Mouse (Mus musculus) lung, postnatal 0 days (tissue): ENCODE measurements around the gene Tpr. TPM values are rescaled to one million over a fixed set of nuclear protein-coding genes. Genes with fewer than 3 reads are reported as not detected.
A peak's percentile ranks its signal among the peaks of the same experiment; 100 is the strongest.

Experiments
- ATAC-seq: fragments of 200-750 bp; cut with Nextera tagmentation; 2 replicates; pipeline ENCODE4 v1.8.0; 2017; ENCODE audit warnings: moderate library complexity
- DNase-seq: peaks from one replicate; pipeline ENCODE4 v3.0.0-alpha.2; 2016; ENCODE audit warnings: low spot score
- H3K27ac ChIP-seq: fragments of 300-500 bp; sonication (generic); 2 replicates; pipeline ENCODE4 v1.5.1; 2014; ENCODE audit warnings: antibody characterized with exemption, mild to moderate bottlenecking, low read length, mixed read lengths
- H3K27me3 ChIP-seq: fragments of 300-500 bp; sonication (generic); replicated peaks from 2 replicates; pipeline ENCODE4 v1.6.1; 2014; ENCODE audit warnings: low read length, mixed read lengths; ENCODE audit not compliant: insufficient read depth
- H3K36me3 ChIP-seq: fragments of 300-500 bp; sonication (generic); 2 replicates; pipeline ENCODE4 v1.6.1; 2014; ENCODE audit warnings: low read length, mixed read lengths; ENCODE audit not compliant: insufficient read depth
- H3K4me1 ChIP-seq: fragments of 300-500 bp; sonication (generic); 2 replicates; pipeline ENCODE4 v1.6.1; 2014; ENCODE audit warnings: antibody characterized with exemption, low read depth, low read length, mixed read lengths; ENCODE audit not compliant: insufficient read depth
- H3K4me2 ChIP-seq: fragments of 300-500 bp; sonication (generic); replicated peaks from 2 replicates; pipeline ENCODE4 v1.6.1; 2014; ENCODE audit warnings: low read depth, mild to moderate bottlenecking, low read length, moderate library complexity, mixed read lengths
- H3K4me3 ChIP-seq: fragments of 300-500 bp; sonication (generic); 2 replicates; pipeline ENCODE4 v1.5.1; 2014; ENCODE audit warnings: low read depth, low read length
- H3K9ac ChIP-seq: fragments of 300-500 bp; sonication (generic); replicated peaks from 2 replicates; pipeline ENCODE4 v1.6.1; 2014; ENCODE audit warnings: low read depth, mild to moderate bottlenecking
- H3K9me3 ChIP-seq: fragments of 300-500 bp; sonication (generic); 2 replicates; pipeline ENCODE4 v1.6.1; 2016; ENCODE audit warnings: low read length, mixed read lengths
- CTCF ChIP-seq: IDR thresholded peaks from 2 replicates; pipeline ENCODE4 v1.5.1; 2016; ENCODE audit warnings: antibody characterized with exemption, mild to moderate bottlenecking
- EP300 ChIP-seq: IDR thresholded peaks from 2 replicates; pipeline ENCODE4 v1.6.1; 2016; ENCODE audit warnings: antibody characterized with exemption, mild to moderate bottlenecking, control low read depth
- WGBS: fragments of 180-500 bp; shearing (Covaris S2); extraction: QIAGEN DNeasy Blood & Tissue Kit; methylation state at CpG from one replicate; pipeline ENCODE4 v1.1.7; 2014; 5-methylcytosine and 5-hydroxymethylcytosine counted together
- polyA plus RNA-seq: library from polyadenylated mRNA; unstranded; fragments of >200 nt; fragmentation: Nextera tagmentation; extraction: Ambion mirVana; gene quantifications from 2 replicates; pipeline ENCODE4 v1.2.1, GENCODE M21; 2015

Tpr gene
- polyA plus RNA-seq, 1 experiment from 2014 or later: 124 TPM

DNA sequence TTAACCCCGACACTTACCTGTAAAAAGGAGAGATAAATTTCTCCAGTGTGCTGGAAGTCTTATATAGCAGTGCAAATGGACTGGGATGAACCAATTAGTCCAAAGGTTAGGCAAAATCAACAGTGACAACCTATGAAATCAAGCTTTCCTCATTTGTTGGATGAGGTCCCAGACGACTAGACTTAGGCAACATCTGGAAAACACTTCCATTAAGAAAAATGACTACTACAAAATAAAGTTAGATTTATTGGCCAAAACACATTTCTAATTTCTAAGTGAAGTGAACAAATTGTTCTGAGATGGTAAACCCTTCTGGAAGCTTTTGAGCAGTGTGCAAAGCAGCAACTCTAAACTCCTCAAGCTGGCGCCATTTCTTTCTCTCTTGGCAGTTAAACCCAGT, 73.5 kb downstream of the Tpr start, which contains the start of gene Prg4:
Gene Prg4, minus strand, starts transcription at position 34 of the 400 bp plus-strand sequence.
- H3K9ac ChIP-seq: no peak within 1 kb of the TSS
- 72% methylated on average over 3 of the region's 3 CpGs for WGBS
- no peaks in the 10 kb centered on the region for H3K36me3 ChIP-seq
- H3K4me1 ChIP-seq: peaks cover 3% of the 10 kb centered on the region; the same call in 1 of the 2 replicates
- no peak within 1 kb of the TSS for H3K4me3 ChIP-seq
- H3K27ac ChIP-seq: no peak within 1 kb of the TSS
- H3K9me3 ChIP-seq: no peaks in the 10 kb centered on the region
- DNase-seq: peak; percentile 61
- no peak for ATAC-seq
- H3K27me3 ChIP-seq: no peaks in the 10 kb centered on the region
- TF ChIP-seq CTCF: no peak
- TF ChIP-seq EP300: 0 out of 2 replicates have a peak, but pooled peaks have one; percentile 9
- no peak within 1 kb of the TSS for H3K4me2 ChIP-seq

DNA sequence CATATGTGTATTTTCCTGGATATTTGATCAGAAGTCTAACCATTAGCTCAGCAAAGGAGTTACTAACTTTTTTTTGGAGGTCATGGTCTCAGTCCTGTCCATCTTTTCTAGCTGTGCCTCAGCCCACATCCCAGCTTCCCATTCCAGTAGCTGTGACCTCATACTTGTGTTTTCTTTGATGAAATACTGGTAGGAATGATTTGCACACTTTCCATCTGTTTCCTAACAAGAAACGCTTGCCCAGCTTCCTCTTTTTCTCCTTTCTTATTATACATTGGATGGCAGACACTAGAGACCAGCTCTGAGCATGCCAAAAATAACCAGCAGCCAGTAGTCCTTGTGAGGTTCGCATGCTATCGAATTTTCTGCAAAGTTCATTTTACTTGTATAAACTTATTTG, 77.4 kb downstream of the Tpr start:
- Histone ChIP-seq H3K27ac (no peak overlapping the region), H3K4me3 (no peak overlapping the region), H3K9ac (no peak overlapping the region), H3K27me3 (no peaks in the 10 kb centered on the region), H3K36me3 (no peaks in the 10 kb centered on the region), H3K4me1 (no peaks in the 10 kb centered on the region; the same call in 1 of the 2 replicates), H3K4me2 (no peak overlapping the region), H3K9me3 (no peaks in the 10 kb centered on the region)
- TF ChIP-seq CTCF (no peak), EP300 (no peak)
- ATAC-seq (no peak), DNase-seq (peak; percentile 6)
- WGBS: 71% methylated on average over 3 of the region's 3 CpGs

DNA sequence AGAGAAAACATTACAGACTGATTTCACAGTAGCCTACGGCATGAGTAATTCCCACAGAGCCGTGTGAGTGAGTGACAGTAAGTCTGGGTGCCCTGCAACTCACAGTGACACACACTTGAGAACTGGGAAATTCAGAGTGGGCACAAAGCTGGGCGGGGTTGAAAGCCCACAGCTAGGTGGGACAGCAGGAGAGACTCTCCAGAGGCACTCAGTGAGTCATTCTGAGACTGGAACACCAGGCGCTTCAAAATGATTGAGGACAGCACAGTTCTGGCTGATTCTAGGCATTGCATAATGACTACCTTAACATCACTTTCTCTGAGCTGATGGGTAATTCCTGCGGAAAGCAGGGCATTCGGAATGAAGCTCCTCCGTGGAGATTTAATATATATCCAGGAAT, 79.9 kb downstream of the Tpr start:
- Histone ChIP-seq H3K9ac (no peak overlapping the region), H3K27ac (no peak overlapping the region), H3K4me3 (no peak overlapping the region), H3K36me3 (no peaks in the 10 kb centered on the region), H3K27me3 (no peaks in the 10 kb centered on the region), H3K4me1 (no peaks in the 10 kb centered on the region; the same call in 1 of the 2 replicates), H3K9me3 (no peaks in the 10 kb centered on the region), H3K4me2 (no peak overlapping the region)
- WGBS: 48% methylated on average over 7 of the region's 7 CpGs
- DNase-seq: peak; percentile 75
- TF ChIP-seq EP300: peak; percentile 84
- TF ChIP-seq CTCF: no peak
- ATAC-seq: peak; percentile 96

DNA sequence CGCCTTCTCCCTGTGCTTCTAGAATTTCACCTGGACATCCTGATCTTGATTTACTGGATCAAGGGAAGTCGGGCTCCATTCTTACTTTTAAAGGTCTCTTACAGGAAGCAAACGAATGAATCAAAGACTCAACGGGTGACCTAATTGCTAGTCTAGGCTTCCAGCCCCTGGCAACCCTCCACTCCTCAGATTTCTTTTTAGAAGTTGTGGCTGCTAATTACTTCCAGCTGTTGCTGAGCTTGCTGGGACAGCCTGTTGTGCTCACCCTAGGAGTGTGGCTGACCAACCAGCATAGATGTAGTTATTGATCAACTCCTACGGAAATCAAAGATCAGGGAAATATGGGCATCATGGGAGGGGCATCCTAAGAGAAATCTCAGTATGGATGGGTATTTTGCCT, 88.0 kb downstream of the Tpr start:
- DNase-seq: no peak
- Histone ChIP-seq H3K4me1 (no peaks in the 10 kb centered on the region), H3K9me3 (no peaks in the 10 kb centered on the region), H3K9ac (no peak overlapping the region), H3K36me3 (no peaks in the 10 kb centered on the region), H3K4me2 (no peak overlapping the region), H3K27me3 (no peaks in the 10 kb centered on the region), H3K4me3 (no peak overlapping the region), H3K27ac (no peak overlapping the region)
- WGBS: 68% methylated on average over 5 of the region's 5 CpGs
- no peak for ATAC-seq
- no peak for TF ChIP-seq EP300
- TF ChIP-seq CTCF: no peak

DNA sequence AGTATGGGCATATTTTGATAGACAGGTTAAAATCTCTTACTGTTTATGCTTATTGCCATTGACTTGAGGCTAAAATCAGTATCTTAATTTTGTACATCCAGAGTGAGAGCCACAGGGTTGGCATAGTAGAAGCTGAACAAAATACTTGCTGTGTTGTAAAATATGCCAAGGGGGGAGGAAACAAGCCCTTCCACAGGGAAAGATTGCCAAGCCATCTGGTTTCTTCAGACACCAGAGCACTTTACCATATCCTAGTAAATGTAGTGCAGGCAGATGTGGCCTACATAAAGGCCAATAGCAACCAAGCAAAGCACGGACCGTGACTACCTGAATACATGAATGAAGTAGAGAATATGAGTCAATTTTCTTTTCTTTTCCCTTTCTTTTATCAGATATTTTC, 96.5 kb downstream of the Tpr start:
- Histone ChIP-seq H3K36me3 (no peaks in the 10 kb centered on the region), H3K9me3 (no peaks in the 10 kb centered on the region), H3K27me3 (no peaks in the 10 kb centered on the region), H3K4me2 (no peak overlapping the region), H3K4me3 (no peak overlapping the region), H3K27ac (no peak overlapping the region), H3K4me1 (no peaks in the 10 kb centered on the region), H3K9ac (no peak overlapping the region)
- TF ChIP-seq CTCF: no peak
- TF ChIP-seq EP300: no peak
- no peak for DNase-seq
- no peak for ATAC-seq
- 100% methylated on average over 2 of the region's 2 CpGs for WGBS

DNA sequence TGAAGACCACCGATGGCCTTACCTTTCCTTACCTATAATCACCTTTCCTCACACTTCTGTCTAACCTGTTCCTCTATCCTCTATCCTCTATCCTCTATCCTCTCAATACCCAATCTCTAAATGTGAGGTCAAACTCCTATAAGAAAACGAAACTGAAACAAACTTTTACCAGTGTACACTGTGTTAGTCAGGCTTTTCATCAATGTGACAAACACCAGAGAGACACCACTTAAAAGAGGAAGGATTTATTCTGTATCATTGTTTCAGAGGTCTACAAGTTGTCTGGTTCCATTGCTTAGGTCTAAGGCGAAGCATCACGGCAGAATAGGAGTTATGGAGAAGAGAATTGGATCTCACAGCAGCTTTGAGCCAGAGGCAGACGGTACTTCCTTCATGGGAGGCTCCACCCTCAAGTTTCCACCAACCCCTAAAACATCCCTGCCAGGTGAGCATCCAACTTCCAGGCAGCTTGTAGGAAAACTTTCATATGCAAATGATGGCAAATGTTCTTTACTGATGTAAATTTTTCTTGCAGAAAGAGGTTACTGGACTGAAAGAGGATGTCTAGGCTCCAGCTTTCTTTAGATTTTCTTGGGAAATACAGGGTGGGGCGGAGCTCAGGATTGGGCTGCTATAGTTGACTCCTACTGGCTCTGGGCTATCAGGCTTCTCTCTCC, 104.1 kb downstream of the Tpr start:
- Histone ChIP-seq H3K4me1 (no peaks in the 10 kb centered on the region), H3K36me3 (no peaks in the 10 kb centered on the region), H3K4me2 (no peak overlapping the region), H3K27ac (no peak overlapping the region), H3K9me3 (no peaks in the 10 kb centered on the region), H3K4me3 (no peak overlapping the region), H3K9ac (no peak overlapping the region), H3K27me3 (no peaks in the 10 kb centered on the region)
- WGBS: 72% methylated on average over 6 of the region's 6 CpGs
- TF ChIP-seq CTCF (no peak), EP300 (no peak)
- no peak for ATAC-seq
- peak; percentile 21 for DNase-seq
